Mouse (Mus musculus): Measurements from ENCODE around the gene Pkdcc.

- no peak for TF ChIP-seq TAL1 (IDR thresholded peaks at IDR 0.05; ENCODE audit: low read length)
- no peak for TF ChIP-seq GATA1 (IDR thresholded peaks at IDR 0.05; ENCODE audit: low read length)
These were observed 3.9 kb upstream of the Pkdcc start for GRCm38 (mm10) chr17:83211196-83211595.

All from erythroblast, embryonic 14.5 days (primary cell).